Mouse (Mus musculus) liver, embryonic 15.5 days (tissue): Measurements from ENCODE around the gene Nkx6-2. TPM values are rescaled to one million over a fixed set of nuclear protein-coding genes. Genes with fewer than 3 reads are reported as not detected.

Experiments
- ATAC-seq: fragments of 200-750 bp; cut with Nextera tagmentation; 2 replicates; pipeline ENCODE4 v1.8.0; 2017; ENCODE audit warnings: moderate number of reproducible peaks, mild to moderate bottlenecking, moderate library complexity; ENCODE audit not compliant: insufficient read depth
- H3K27ac ChIP-seq: fragments of 300-500 bp; sonication (generic); replicated peaks from 2 replicates; pipeline ENCODE4 v1.5.1; 2015; ENCODE audit warnings: mild to moderate bottlenecking, inconsistent platforms
- H3K27me3 ChIP-seq: fragments of 300-500 bp; sonication (generic); 2 replicates; pipeline ENCODE4 v1.6.1; 2015; ENCODE audit warnings: mild to moderate bottlenecking, inconsistent platforms
- H3K36me3 ChIP-seq: fragments of 300-500 bp; sonication (generic); replicated peaks from 2 replicates; pipeline ENCODE4 v1.6.1; 2015; ENCODE audit warnings: moderate library complexity, mild to moderate bottlenecking, inconsistent platforms
- H3K4me1 ChIP-seq: fragments of 300-500 bp; sonication (generic); replicated peaks from 2 replicates; pipeline ENCODE4 v1.6.1; 2015; ENCODE audit warnings: inconsistent platforms
- H3K4me2 ChIP-seq: fragments of 300-500 bp; sonication (generic); 2 replicates; pipeline ENCODE4 v1.6.1; 2015; ENCODE audit warnings: moderate library complexity, mild to moderate bottlenecking, inconsistent platforms
- H3K4me3 ChIP-seq: fragments of 300-500 bp; sonication (generic); replicated peaks from 2 replicates; pipeline ENCODE4 v1.5.1; 2015; ENCODE audit warnings: mild to moderate bottlenecking, inconsistent platforms
- H3K9ac ChIP-seq: fragments of 300-500 bp; sonication (generic); 2 replicates; pipeline ENCODE4 v1.6.1; 2015; ENCODE audit warnings: moderate library complexity, mild to moderate bottlenecking, inconsistent platforms
- H3K9me3 ChIP-seq: fragments of 300-500 bp; sonication (generic); replicated peaks from 2 replicates; pipeline ENCODE4 v1.6.1; 2016; ENCODE audit warnings: inconsistent platforms
- WGBS: fragments of 180-500 bp; shearing (Covaris S2); methylation state at CpG from one replicate; pipeline ENCODE4 v1.1.7; 2015; ENCODE audit warnings: mixed read lengths; ENCODE audit not compliant: insufficient replicate concordance; 5-methylcytosine and 5-hydroxymethylcytosine counted together
- polyA plus RNA-seq: library from polyadenylated mRNA; unstranded; fragments of >200 nt; fragmentation: Nextera tagmentation; extraction: Ambion mirVana; gene quantifications from 2 replicates; pipeline ENCODE4 v1.2.1, GENCODE M21; 2015

Nkx6-2 gene
- polyA plus RNA-seq, result not detected in 2 replicates

DNA sequence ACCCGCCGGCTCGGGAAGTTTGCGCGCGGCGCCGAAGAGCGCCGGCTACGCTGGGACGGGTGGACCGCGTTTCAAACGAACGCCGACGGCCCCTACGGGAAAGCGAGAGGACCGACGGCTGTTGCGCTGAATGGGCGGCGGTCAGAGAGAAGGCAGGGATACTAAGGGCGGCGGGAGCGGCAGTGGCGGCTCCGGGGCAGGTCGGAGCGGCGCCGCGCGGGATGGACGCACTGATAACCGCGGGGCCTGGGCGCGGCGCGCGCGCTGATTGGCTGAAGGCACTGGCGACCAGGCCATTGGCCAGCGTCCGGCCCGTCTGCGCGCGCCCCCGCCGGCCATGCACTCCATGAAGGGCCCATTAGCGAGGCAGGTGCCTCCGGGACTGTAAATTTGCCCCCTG lies at the start of gene Nkx6-2:
Gene Nkx6-2 (minus strand): TSS at position 203 of the 400 bp plus-strand sequence.
- Histone ChIP-seq H3K9ac (no peak within 1 kb of the TSS), H3K4me1 (peaks cover 13% of the 10 kb centered on the region), H3K4me2 (peak within 1 kb of the TSS; percentile 40), H3K36me3 (no peaks in the 10 kb centered on the region), H3K27me3 (peaks cover 98% of the 10 kb centered on the region), H3K4me3 (no peak within 1 kb of the TSS; the same call in 1 of the 2 replicates), H3K9me3 (no peaks in the 10 kb centered on the region), H3K27ac (no peak within 1 kb of the TSS)
- WGBS, result 2% methylated on average over 56 of the region's 56 CpGs
- no peak; the same call in 1 of the 2 replicates for ATAC-seq

DNA sequence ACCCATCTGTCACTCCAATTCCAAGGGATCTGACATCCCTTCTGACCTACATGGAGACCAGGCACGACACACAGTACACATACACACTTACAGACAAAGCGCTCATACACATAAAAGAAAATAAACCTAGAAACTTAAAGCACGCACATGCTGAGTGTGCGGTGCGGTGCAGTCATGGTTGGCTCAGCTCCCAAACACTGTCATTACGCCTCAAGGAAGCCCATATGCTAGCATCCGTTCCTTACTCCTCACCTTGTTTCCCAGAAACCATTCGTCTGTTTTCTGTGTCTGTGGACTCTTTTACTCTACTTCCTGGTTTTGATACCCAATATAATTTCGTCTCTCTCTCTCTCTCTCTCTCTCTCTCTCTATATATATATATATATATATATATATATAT lies 42.6 kb upstream of the Nkx6-2 start:
- Histone ChIP-seq H3K27me3 (no peaks in the 10 kb centered on the region), H3K4me3 (no peak overlapping the region), H3K27ac (no peak overlapping the region), H3K9ac (no peak overlapping the region), H3K9me3 (no peaks in the 10 kb centered on the region), H3K36me3 (no peaks in the 10 kb centered on the region), H3K4me2 (no peak overlapping the region), H3K4me1 (no peaks in the 10 kb centered on the region)
- WGBS, result 69% methylated on average over 9 of the region's 9 CpGs
- ATAC-seq, result no peak

- no peak for ATAC-seq
- WGBS, result 69% methylated on average over 13 of the region's 13 CpGs
- no peak overlapping the region for H3K27ac ChIP-seq
- H3K4me2 ChIP-seq, result no peak overlapping the region
- no peaks in the 10 kb centered on the region for H3K9me3 ChIP-seq
- no peak overlapping the region for H3K4me3 ChIP-seq
- H3K9ac ChIP-seq, result no peak overlapping the region
- H3K4me1 ChIP-seq, result no peaks in the 10 kb centered on the region
- no peaks in the 10 kb centered on the region for H3K36me3 ChIP-seq
- H3K27me3 ChIP-seq, result no peaks in the 10 kb centered on the region
These were observed 40.0 kb upstream of the Nkx6-2 start for GRCm38 (mm10) chr7:139622568-139622967.

DNA sequence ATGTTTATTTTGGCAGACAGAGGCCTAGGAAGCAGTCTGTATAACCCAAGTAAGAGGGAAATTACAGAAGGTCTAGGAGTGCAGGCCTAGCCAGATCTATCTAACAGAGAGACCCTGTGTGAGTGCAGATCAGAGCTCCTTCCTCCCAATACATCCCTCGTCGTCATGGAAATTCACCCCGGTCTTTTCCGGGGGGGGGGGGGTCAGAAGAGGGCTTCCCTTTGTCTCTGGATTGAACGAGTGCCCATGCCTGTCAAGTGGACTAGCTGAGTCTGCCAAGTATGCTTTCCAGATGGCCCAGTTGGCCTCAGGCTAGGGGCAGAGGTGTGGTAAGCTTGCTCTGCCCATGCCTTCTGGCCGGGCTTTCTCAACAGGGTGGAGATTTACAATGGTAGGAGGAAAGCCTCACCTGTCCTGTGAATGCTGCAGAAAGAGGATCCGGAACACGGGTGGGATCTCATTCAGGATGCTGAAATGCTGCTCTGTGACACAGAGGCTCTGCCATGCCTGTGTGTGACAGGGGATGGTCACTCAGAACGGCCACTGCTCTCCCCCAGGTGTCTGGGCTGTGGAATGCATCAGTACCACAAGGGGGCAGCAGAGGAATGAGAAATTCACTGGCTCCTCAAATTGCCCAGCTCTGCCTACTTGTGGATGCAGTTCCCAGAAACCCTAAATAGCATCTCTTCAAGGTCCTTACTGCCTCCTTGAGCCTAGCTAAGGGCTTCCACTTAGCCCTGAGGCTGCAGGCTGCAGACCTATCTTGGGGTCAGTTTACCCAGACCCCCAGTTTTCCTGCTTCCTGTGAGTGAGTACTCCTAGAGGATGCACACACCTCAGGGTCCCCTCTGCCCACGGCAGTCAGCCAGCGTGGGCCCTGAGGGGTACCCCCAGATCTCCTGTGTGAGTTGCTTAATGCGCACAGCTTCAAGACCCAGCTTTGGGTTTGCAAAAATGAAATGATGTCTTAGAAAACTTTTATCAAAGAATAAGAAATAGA lies 33.5 kb upstream of the Nkx6-2 start:
- Histone ChIP-seq H3K27me3 (no peaks in the 10 kb centered on the region), H3K27ac (no peak overlapping the region), H3K4me2 (no peak overlapping the region), H3K9me3 (no peaks in the 10 kb centered on the region), H3K4me1 (no peaks in the 10 kb centered on the region), H3K9ac (no peak overlapping the region), H3K4me3 (no peak overlapping the region), H3K36me3 (no peaks in the 10 kb centered on the region)
- 52% methylated on average over 12 of the region's 12 CpGs for WGBS
- no peak for ATAC-seq

DNA sequence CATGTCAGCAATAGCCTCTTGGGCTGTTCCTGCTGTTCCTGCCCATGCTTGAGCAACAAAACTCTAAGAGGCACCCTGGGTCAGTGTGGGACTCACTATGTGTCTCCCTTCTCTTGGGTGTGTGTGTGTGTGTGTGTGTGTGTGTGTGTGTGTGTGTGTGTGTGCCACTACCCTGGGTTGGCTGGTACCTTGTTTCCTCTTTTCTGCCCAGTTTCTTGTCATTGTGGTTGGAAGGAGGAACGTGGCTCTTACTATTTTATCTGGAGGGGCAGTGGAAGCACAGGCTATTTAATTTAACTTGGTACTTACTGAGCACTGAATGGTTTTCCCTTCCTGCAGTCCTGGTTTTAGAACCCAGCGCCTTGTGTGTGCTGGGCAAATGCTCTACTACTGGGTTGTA lies 27.7 kb upstream of the Nkx6-2 start:
- WGBS, result 33% methylated on average over 2 of the region's 2 CpGs
- H3K36me3 ChIP-seq, result no peaks in the 10 kb centered on the region
- no peak for ATAC-seq
- H3K27me3 ChIP-seq, result no peaks in the 10 kb centered on the region
- H3K9ac ChIP-seq, result no peak overlapping the region
- no peaks in the 10 kb centered on the region for H3K9me3 ChIP-seq
- H3K4me2 ChIP-seq, result no peak overlapping the region
- H3K4me3 ChIP-seq, result no peak overlapping the region
- H3K4me1 ChIP-seq, result no peaks in the 10 kb centered on the region
- H3K27ac ChIP-seq, result no peak overlapping the region

- H3K4me1 ChIP-seq, result no peaks in the 10 kb centered on the region
- H3K4me2 ChIP-seq, result no peak overlapping the region
- H3K9me3 ChIP-seq, result no peaks in the 10 kb centered on the region
- H3K36me3 ChIP-seq, result no peaks in the 10 kb centered on the region
- no peak overlapping the region for H3K27ac ChIP-seq
- 0 out of 2 replicates have a peak, but pooled peaks cover 3% of the 10 kb centered on the region for H3K27me3 ChIP-seq
- H3K9ac ChIP-seq, result no peak overlapping the region
- 28% methylated on average over 6 of the region's 6 CpGs for WGBS
- H3K4me3 ChIP-seq, result no peak overlapping the region
- ATAC-seq, result no peak
These were observed 13.3 kb upstream of the Nkx6-2 start for GRCm38 (mm10) chr7:139595862-139596261.

DNA sequence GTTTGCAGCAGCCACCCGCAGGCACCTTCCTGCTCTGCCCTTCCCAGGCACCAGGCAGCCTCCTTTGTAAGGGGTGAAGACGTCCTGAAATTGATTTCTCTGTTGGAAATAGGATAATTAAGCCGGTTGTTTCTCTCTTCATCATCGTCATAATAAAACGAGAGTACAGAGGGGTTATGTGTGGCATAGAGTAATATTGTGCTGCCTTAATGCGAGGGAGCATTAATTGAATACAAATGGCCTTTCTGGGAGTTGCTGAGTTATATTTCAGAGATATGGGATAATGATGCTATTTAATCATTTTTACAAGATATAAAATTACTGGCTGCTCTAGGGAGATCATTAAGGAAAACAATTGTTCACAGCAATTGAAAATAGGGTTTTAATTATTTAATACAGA lies 12.7 kb upstream of the Nkx6-2 start:
- 49% methylated on average over 6 of the region's 6 CpGs for WGBS
- Histone ChIP-seq H3K4me2 (no peak overlapping the region), H3K9me3 (no peaks in the 10 kb centered on the region), H3K9ac (no peak overlapping the region), H3K27me3 (0 out of 2 replicates have a peak, but pooled peaks cover 6% of the 10 kb centered on the region), H3K27ac (no peak overlapping the region), H3K36me3 (no peaks in the 10 kb centered on the region), H3K4me3 (no peak overlapping the region), H3K4me1 (no peaks in the 10 kb centered on the region)
- ATAC-seq, result no peak

DNA sequence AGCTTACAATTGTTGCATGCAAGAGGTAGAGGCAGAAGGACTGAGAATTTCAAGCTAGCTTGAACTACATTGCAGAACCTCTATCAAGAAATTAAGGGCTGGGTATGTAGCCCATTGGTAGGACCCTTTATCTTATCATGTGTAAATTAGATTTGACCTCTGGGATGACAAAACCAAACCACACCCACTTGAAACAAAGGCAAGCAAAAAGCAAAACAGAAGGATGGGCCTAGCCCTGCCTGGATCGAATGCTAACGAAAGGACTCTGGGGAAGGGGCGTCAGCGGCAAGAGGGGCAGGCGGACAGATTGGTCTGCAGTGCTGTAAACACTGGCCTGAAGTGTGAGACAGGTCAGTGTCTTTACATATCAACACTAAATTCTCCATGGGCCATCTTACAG lies 8.7 kb upstream of the Nkx6-2 start:
- no peaks in the 10 kb centered on the region for H3K36me3 ChIP-seq
- no peak overlapping the region for H3K9ac ChIP-seq
- H3K27ac ChIP-seq, result no peak overlapping the region
- H3K4me2 ChIP-seq, result no peak overlapping the region
- WGBS, result 72% methylated on average over 5 of the region's 5 CpGs
- no peak for ATAC-seq
- H3K27me3 ChIP-seq, result peaks cover 43% of the 10 kb centered on the region
- no peak overlapping the region for H3K4me3 ChIP-seq
- no peaks in the 10 kb centered on the region for H3K9me3 ChIP-seq
- no peaks in the 10 kb centered on the region for H3K4me1 ChIP-seq

- no peak for ATAC-seq
- 24% methylated on average over 3 of the region's 3 CpGs for WGBS
These were observed 7.7 kb upstream of the Nkx6-2 start for GRCm38 (mm10) chr7:139590302-139590701.

GRCm38 (mm10) chr7:139587919-139588318 lies 5.3 kb upstream of the Nkx6-2 start:
- WGBS, result 36% methylated on average over 7 of the region's 7 CpGs
- H3K9me3 ChIP-seq, result no peaks in the 10 kb centered on the region
- no peak overlapping the region for H3K9ac ChIP-seq
- no peak overlapping the region for H3K4me2 ChIP-seq
- ATAC-seq, result no peak
- peaks cover 74% of the 10 kb centered on the region for H3K27me3 ChIP-seq
- H3K36me3 ChIP-seq, result no peaks in the 10 kb centered on the region
- H3K4me1 ChIP-seq, result no peaks in the 10 kb centered on the region
- no peak overlapping the region for H3K4me3 ChIP-seq
- H3K27ac ChIP-seq, result no peak overlapping the region

More at GRCm38 (mm10) chr7:139590302-139590701, 7.7 kb upstream of the Nkx6-2 start:
- H3K4me1 ChIP-seq, result no peaks in the 10 kb centered on the region
- H3K36me3 ChIP-seq, result no peaks in the 10 kb centered on the region
- H3K4me2 ChIP-seq, result no peak overlapping the region
- no peak overlapping the region for H3K4me3 ChIP-seq
- H3K9me3 ChIP-seq, result no peaks in the 10 kb centered on the region
- H3K27ac ChIP-seq, result no peak overlapping the region
- H3K27me3 ChIP-seq, result peaks cover 53% of the 10 kb centered on the region
- H3K9ac ChIP-seq, result no peak overlapping the region

DNA sequence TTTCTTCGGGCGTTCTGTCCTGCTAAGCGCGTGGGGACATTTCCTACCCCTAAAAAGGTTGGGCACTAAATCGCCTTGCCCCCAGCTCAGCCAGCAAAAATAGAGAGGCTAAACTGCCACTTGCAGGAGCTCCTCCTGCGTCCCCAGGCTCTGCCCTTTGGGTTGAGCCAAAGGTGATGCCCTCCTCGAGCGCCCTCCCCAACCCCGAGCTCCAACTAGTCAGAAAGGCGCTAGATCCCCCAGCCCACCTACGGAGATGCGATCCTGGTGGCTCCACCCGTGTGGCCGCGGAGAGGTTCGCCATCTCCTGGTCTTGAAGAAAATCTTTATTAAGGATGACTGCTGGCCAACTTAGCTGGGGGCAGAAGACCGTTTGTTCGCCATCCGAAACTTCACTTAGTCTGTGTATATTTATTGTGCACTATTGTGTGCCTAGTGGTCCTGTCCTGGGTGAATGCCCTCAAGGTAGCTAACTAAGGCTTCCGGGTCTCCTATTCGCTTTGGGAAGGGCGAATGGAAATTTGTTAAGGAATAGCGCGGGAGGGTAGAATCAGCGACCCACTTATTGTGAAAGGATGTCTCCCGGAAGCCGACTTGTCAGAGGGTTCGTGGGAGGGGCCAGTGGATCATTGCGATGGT lies 2.7 kb upstream of the Nkx6-2 start:
- no peak overlapping the region for H3K9ac ChIP-seq
- peaks cover 98% of the 10 kb centered on the region for H3K27me3 ChIP-seq
- H3K27ac ChIP-seq, result no peak overlapping the region
- no peak overlapping the region for H3K4me2 ChIP-seq
- H3K9me3 ChIP-seq, result no peaks in the 10 kb centered on the region
- peaks cover 13% of the 10 kb centered on the region for H3K4me1 ChIP-seq
- 3% methylated on average over 29 of the region's 29 CpGs for WGBS
- H3K4me3 ChIP-seq, result no peak overlapping the region
- ATAC-seq, result no peak
- H3K36me3 ChIP-seq, result no peaks in the 10 kb centered on the region
